Mouse (Mus musculus) layer of hippocampus, postnatal 36 days (tissue): Measurements from ENCODE around the gene Dgki. TPM values are rescaled to one million over a fixed set of nuclear protein-coding genes. Genes with fewer than 3 reads are reported as not detected.

ENCODE experiments used
- DNase-seq, 2 experiments: peaks; one replicate each; pipeline ENCODE4 v3.0.0; 2022
- total RNA-seq, 2 experiments: library from RNA; stranded (reverse); gene quantifications; 2 replicates each; pipeline ENCODE4 v1.2.3; 2021

Gene Dgki
- total RNA-seq, 2 experiments from 2014 or later, result 82.6 to 87.2 TPM

DNA sequence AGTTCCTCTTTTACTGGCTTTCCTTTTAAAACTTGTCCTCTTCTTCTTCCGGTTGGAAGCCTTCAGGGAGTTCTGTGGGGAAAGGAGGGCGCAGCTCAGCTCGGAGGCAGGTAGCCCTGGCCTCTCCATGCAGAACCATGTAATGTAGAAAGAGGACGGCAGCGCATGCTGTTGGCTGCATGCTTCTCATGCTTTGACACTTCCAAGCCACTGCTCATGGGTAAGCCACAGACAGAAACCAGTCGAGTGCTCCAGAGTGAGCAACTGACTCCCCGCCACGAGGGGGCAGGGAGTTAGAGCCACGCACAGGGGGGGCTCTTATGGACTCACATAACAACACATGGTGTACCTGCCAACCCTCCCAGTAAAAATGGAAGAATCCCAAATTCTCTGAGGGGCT lies 242.0 kb downstream of the Dgki start:
- DNase-seq, result no peak

DNA sequence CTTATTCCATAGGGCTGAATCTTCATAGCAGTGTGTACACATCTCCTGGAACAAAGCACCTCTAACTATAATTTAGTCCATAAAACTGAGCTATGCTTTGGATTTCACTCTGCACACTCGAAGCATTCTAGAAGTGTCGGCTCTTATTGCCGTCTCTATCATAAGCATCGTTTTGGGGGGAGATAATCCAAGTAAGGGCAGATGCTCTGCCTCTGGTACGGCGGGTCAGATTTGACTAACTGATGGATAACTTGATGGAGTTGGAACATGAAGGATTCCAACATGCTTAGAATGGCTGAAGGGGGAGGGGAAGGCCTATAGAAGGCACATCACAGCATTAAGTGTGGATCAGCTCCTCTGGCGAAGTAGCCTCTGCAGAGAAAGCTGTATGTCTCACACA lies 242.4 kb downstream of the Dgki start:
- DNase-seq, result no peak

DNA sequence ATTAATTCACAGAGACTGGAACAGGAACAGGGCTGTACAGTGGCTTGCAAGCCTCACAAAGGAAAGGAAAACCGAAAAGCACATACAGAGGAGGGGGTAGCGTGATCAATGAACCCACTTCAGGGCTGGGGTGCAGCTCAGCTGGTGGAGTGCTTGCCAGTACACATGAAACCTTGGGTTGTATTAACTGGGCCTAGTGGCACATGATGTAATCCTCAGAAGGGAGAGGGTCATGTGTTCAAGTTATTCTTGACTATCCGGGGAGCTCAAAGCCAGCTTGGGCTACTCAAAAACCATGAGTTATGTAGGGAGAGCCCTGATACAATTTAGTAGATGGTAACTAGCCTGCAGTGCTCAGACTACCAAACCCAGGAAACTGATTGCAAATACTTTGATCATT lies 244.3 kb downstream of the Dgki start:
- DNase-seq, result no peak

DNA sequence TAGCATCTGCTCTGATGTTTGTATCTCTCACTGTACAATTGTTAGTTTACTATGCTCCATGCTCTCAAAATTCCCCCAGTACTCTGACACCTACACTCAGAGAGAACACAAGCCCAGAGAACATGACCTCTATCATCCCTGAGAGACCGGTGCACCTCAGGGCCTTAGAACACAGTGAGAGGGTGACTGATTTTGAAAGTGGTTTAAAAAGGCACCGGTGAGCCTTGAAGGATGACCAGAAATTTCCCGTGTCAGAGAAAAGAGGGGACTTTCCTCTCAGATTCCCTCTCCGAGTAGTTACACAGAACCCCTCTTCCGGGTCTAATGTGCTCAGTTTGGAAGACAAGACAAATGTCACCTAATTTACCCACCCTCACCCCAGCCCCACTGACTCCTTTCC lies 244.9 kb downstream of the Dgki start:
- no peak for DNase-seq

GRCm38 (mm10) chr6:37054435-37055020 lies 245.5 kb downstream of the Dgki start:
- no peak for DNase-seq

GRCm38 (mm10) chr6:37053411-37053810 lies 246.6 kb downstream of the Dgki start:
- DNase-seq, result no peak

- DNase-seq, result no peak
Measured at GRCm38 (mm10) chr6:37051652-37052051, 248.3 kb downstream of the Dgki start.

DNA sequence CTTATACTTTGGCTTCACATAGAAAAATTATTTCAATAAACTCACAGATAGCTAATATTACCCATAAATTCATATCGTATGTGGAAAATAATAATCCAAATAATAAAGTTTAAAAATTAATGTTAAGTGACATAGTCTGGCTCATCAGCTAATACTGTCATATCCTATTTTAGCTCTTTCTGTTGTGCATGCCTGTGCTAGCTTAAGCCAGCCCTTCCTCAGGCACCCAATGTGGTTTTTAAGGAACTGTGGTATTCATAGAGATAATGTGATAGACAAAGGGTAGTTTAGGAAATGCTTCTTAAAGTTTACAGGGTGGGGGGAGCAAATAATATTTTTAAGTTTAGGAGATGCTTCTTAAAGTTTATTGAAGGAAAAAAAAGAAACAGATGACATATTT lies 248.8 kb downstream of the Dgki start:
- no peak for DNase-seq

GRCm38 (mm10) chr6:37047611-37048129 lies 252.3 kb downstream of the Dgki start:
- no peak for DNase-seq

DNA sequence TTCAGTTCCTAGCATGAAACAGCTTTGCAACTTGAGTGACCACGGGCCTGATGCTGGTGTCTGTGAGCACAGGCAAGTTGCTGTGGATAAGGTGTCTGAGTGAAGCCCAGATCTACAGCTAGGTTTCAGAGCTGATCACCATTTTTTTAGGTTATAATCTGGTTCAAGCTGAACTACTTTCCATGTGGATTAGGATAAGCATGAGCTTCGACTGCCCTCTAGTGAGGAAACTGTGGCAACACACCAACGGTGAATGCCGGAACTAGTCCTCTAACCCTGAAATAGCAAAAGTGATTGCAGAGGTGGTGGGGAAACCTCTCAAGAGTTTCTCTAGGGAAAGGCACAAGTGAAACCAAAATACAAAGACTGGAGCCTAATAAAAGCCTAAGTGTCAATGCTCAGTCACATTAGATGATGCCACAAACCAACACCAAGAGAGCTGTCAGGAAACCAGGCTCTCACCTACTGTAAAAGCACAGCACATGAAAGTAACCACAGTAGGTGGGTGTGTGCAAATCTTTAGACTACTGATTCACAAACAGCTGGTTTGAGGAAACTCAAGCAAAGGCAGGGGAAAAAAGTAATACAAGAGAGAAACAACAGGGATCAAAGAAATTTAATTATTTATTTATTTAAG lies 253.7 kb downstream of the Dgki start:
- peak; percentile 39 to 63 for DNase-seq

DNA sequence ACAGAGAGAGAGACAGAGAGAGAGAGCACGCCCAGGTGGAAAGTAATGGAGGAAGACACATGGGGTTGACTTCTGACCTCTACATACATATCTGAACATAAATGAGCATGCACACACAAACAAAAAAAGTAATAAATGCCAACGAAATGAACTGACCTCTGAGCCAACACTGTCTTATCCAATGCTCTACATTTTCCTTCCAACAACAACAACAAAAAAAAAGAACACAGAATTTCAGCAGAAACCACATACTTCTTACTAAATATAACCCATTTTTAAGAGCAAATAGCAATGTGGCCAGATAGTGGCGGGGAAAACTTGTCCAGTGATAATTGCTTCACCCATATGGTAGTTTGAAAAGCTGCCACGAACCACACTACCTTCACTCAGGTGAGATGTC lies 255.2 kb downstream of the Dgki start:
- no peak for DNase-seq

GRCm38 (mm10) chr6:37038444-37038843 lies 261.5 kb downstream of the Dgki start:
- DNase-seq, result peak; percentile 36 to 54

DNA sequence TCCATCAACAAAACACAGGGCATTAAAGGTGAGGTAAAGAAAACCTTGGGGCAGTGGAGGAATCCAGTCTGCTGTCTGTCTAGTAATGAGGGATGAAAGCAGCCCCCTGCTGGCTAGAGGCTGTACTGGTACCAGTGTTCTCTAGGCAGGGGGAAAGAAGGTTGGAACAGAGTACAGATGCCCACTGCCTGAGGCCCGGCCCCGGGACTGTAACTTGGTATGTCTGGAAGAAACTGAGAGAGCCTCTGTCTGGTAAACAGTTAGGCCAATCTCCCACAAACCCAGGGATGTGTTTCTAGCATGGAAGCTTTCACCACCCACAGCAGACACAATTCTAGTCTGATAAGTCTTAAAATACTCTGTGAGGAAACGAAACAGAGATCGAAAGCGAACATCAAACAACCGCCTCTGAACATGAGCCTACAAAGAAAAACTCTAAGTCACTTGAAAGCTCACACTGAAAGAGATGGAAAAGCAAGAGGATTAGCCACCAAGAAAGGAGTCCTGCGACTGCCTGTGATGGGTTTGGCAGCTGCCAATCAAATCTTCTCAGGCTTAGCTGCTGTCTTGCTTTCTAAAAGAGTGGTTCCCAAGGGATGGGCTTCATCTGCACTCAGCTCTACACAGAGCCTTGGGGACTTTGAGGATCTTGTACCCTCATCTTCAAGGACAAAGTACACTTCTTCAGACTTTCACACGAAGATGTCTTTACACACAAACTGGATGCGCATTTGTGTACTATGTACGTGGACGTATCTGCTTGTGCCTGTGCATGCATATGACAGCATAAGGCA lies 262.7 kb downstream of the Dgki start:
- peak in 1 of 2 experiments; percentile 30 for DNase-seq

DNA sequence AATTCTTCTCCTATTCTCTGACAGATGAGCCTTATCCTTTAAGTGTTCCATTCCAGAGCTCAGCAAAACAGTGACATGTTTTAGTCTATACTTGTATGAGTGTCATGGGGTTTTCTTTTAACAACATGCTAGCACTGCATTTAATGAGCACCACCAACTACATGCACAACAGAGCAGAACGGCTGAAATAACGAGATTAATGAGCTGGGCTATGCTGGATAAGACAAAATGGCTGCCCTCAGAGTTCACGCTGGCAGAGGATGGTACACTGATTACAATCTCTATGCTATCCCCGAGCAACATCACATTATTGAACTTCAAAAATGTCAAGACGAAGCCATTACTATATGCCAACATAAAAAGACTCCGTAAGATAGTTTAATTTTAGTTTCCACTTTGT lies 264.3 kb downstream of the Dgki start:
- DNase-seq, result no peak

- DNase-seq, result no peak
Measured at GRCm38 (mm10) chr6:37030986-37031385, 269.0 kb downstream of the Dgki start.

GRCm38 (mm10) chr6:37030402-37030801 lies 269.6 kb downstream of the Dgki start:
- no peak for DNase-seq

DNA sequence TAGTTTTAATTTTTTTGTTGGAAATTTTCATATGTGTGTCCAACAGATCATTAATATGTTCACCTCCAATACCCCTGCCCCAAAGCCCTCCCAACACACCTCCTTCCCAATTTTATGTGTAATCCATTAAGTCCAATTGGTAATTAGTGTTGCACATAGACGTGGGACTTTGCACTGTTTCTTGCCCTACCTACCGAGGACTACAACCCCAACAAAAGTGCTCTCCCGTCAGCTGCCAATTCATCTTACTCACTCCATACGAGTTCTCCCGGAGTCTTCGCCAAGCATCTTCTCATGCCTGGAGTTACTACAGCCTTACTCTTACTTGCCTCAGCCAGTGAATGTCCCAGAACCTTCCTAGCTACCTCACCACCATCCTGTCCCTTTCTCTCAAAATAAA lies 271.1 kb downstream of the Dgki start:
- no peak for DNase-seq

DNA sequence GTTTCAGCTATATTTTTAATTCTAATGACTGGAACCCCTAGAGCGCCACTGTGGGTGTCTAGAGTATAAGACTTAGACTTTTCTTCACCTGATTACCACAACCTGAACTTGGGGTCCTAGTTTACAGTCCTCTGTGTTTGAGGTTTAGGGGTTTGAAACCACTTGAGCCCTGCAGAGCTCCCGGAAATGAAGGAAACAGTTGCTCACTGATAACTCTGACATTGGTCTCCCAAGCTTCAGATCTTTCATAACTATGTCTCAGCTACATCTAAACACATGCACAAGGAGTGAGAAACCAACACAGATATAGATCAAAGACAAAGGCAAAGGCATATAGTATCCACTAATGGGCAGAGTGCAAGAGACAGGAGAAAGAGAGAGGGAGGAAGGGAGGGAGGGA lies 271.7 kb downstream of the Dgki start:
- no peak for DNase-seq

DNA sequence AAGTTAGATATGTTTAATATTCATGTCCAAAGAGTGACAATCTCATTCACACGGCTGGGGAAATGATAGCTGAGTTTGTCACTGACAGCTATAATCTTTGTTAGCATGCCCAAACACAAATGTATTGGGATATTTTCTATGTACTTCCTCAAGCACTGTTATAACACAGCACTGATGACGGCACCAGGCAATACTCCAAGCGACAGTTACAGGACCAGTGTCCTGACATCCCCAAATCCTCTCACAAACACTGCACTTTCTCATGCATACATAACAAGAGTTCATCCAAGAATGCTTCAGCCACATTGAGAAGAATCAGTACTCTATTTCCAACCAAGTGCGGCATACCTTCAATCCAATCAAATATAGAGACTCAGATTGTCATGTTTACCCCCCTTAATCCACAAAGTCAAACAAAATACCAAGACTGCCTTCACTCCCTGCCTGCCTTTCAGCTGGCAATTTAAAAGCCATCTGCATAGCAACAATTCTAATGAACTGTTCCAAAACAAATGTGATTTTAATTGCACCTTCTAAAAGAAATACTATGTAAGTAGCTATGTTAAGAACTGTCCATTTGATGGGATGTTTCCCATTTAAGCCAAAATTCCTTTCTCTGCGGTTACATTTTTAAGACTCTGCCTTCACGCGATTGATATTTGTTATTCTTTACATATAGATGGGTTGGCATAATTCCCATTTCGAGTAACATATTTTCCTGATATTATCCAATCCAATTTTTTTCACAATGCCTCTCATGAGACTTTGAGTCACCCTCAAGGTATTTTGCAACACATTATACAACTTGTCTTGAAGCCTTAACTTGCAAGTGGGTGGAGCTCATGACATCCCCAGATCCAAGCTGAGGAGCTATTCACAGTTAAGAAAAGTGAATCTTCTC lies 273.4 kb downstream of the Dgki start:
- DNase-seq, result no peak

- no peak for DNase-seq
Measured at GRCm38 (mm10) chr6:37016046-37016445, 283.9 kb downstream of the Dgki start.

- no peak for DNase-seq
Measured at GRCm38 (mm10) chr6:37011597-37011996, 288.4 kb downstream of the Dgki start.

- DNase-seq, result no peak
Measured at GRCm38 (mm10) chr6:37007573-37007972, 292.4 kb downstream of the Dgki start.

DNA sequence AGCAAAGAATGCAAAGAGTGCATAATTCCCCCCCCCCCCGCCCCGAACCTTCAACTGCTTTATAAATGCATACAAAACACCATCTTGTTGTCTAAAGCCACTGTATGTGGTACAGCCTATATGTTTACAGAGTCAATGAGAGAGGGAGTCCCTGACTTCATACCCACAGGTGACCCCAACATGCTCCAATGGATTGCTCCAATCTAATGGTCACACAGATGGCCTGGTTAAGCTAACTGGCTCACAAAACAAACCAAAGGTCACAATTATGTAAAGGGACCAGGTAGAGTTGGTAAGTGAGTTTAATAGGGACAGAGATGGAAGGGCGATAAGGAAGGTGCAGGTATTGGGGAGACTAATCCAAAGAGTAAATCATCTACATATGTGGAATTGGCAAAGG lies 295.1 kb downstream of the Dgki start:
- DNase-seq, result no peak
